Mouse (Mus musculus) A20 (cell line): ENCODE measurements at regions not wholly inside any gene's neighbourhood (a gene's known extent, or its start where the extent isn't known, plus 50 kb on each side); places are given as distances from the start of the nearest gene placed in this dataset.

Experiments used
- DNase-seq: peaks from one replicate; pipeline ENCODE4 v3.0.0-alpha.2; 2011; ENCODE audit warnings: low read depth, low spot score

GRCm38 (mm10) chr4:106225184-106225862 is 90.7 kb upstream of the Usp24 start:
- peak; percentile 70 for DNase-seq

DNA sequence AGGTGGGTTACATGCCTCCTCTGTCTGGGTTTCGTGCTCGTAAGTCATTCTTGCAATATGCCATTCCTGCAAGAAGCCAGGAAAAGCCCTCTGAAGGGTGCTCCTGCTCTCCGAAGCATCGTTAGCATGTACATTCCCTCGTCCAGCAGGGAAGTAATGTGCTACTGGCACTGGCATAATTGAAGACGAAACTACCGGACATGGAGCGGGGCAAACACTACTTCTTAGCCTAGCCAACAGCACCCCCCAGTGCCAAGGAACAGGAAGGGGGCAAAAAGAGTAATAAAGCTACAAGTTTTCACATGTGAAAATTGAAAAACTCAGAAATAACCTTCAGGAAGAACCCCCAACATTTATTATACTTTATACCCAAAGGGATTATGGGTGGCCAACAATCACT is 88.6 kb upstream of the Usp24 start:
- no peak for DNase-seq

GRCm38 (mm10) chr4:106228534-106228933 is 87.5 kb upstream of the Usp24 start:
- DNase-seq, result peak; percentile 65

DNA sequence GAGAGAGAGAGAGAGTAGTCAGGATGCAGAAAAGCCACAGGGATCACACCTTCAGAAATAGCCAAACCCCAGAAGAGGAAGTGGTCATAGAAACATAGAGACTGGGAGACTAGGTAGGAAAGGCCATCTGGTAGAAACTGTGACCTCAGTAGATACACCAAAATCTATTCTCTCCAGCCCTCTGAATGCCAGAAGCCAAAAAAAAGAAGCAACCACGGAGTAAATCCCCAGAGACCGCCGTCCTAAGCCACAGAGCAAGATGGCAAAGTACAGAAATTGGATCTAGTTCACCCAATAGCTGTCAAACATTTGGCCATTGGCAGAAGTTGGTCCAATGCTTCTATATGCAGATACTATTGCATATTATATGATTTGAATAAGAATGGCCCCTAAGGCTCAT is 86.5 kb upstream of the Usp24 start:
- no peak for DNase-seq

DNA sequence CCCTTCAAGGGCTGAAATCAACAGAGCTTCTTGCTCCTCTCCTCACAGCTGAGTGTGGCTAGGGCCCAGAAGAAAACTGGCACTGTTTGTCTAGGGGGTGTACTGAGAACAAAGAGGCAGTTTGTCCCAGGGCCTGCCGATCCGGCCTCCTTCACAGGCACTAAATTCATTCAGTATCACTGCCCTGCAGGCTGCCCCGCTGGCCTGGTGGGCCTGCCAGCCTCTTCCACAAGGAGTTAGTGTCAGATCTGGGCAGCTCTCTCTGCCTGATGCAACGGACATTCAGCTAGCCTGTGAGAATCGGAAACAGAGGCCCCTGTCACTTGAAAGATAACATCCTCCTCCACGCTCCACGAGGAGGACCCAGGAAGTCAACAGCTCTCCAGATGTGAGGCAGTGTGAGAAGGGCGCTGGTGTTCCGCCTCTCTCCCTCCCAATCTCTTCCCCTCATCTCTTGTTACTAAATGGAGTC is 83.5 kb upstream of the Usp24 start:
- no peak for DNase-seq

DNA sequence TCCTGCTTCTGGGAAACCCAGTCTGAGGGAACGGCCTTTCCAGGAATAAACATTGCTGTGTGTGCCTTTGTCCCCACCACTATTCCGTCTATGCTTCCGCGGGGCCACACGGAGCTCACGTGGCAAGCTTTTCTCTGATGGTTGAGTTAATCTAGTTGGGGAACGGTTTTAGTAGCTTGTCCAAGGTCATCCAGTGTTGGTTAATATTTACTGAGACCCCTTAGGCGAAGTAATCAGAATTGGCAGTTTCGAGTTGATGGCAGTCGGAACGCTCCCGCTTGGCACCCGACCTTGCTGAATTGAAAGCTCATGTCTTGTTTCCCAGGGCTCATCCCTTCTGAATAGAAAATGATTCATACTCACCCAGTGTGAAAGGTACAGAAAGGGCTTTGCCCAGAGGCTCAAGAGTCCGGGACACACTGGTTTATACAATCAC is 71.6 kb upstream of the Usp24 start:
- DNase-seq, result no peak

DNA sequence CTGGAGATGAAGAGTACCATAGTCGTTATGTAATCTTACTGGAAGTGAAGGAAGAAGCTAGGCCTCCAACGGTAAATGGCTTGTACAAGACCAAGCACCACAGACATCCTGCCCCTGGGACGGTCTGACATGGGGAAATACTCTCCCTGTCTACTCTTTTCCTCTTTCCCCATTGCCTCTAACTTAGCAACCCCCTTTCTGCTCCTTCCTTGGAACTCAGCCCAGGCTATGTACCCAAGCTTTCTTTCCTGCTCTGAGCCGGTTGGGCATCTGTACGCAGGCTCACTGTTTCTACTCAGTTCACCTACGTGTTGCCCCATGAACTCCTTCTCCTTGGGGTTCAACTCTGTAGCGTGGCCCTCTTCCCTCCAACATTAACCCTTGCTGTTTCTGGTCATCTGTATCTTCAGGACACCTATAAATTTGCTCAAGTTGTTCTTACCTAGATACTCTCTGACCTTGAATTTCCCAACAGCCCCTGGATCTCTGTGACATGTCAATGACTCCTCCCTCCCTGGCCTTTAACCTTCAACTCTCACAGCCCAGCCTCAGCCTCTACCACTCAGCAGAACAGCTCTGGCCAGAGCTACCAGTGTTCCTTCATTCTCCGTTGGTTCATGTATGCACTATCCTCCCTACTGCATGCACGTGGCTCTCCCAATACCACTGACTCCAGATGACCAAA is 71.0 kb upstream of the Usp24 start:
- no peak for DNase-seq

- DNase-seq, result peak; percentile 27
Observed at GRCm38 (mm10) chr4:106246695-106247094, 69.3 kb upstream of the Usp24 start.

DNA sequence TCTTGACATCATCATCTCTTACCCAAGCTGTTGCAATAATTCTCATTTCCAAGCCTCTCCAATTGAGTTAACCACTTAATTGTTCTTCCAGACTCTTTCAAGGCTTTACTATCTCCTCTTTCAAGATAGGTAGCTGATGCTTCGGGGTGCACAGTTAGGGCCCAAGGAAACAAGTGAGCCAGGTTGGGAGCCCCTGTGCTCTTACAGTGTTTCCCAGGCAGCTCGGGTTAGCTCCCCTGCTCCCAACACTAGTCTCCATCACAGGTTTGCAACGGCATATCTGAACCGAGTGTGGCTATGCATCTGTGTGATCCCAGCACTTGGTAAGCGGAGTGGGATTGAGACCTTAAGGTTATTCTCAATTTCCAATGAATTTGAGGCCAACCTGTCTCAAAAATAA is 68.6 kb upstream of the Usp24 start:
- DNase-seq, result no peak

GRCm38 (mm10) chr4:106248272-106248671 is 67.7 kb upstream of the Usp24 start:
- DNase-seq, result no peak

- peak; percentile 17 for DNase-seq
Observed at GRCm38 (mm10) chr4:106249028-106249782, 66.8 kb upstream of the Usp24 start.

DNA sequence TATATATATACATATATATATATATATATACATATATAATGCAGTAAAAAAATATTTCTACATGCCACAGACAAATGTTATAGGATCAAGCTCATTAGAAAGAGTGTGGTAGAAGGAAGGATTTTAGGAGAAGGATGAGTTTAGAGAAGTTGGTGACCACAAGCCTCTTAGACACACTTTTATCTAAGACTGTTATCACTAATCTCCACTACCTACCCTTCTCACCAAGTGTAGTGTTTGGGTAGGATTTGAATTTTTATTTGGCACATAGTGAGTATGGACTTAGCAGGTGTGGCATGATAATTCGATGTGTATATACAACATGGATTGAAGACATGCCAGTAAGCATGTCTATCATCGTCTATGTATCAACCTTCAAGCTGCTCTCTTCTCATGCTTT is 66.0 kb upstream of the Usp24 start:
- DNase-seq, result no peak

- no peak for DNase-seq
Observed at GRCm38 (mm10) chr4:106251430-106251829, 64.6 kb upstream of the Usp24 start.

- DNase-seq, result no peak
Observed at GRCm38 (mm10) chr4:106252946-106253345, 63.1 kb upstream of the Usp24 start.

- DNase-seq, result no peak
Observed at GRCm38 (mm10) chr4:106254761-106255475, 61.1 kb upstream of the Usp24 start.

DNA sequence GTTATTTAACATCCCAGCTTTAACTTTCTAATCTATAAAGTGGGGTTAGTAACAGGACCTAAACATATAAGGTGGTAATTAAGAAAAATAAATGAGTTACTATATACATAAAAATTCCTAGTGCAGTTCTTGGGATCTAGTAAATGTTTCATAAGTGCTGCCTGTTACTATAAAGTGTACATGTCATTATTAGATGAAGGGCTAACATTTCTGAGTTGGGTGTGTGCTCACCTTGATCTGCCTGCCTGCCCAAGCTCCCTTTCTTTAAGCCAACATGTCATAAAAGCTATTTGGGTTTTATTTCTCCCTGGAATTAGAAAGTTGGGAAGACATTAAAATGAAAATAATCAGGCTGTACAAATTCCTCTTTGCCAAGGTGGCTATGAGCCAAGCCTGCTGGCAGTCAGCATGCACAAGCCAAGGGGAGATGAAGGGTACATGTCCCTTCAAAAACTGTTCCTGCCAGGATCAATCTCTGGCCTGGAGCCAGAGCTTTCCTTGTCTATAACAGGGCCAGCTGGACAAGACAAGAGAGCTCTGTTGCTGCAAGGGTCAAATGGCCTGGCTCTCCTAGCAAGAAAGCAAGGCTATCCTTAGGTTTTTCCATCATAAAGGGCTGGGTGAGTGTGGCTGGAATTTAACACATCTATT is 59.9 kb upstream of the Usp24 start:
- no peak for DNase-seq

GRCm38 (mm10) chr4:106261404-106261803 is 54.6 kb upstream of the Usp24 start:
- DNase-seq, result no peak

- DNase-seq, result no peak
Observed at GRCm38 (mm10) chr4:106261901-106262560, 54.0 kb upstream of the Usp24 start.

DNA sequence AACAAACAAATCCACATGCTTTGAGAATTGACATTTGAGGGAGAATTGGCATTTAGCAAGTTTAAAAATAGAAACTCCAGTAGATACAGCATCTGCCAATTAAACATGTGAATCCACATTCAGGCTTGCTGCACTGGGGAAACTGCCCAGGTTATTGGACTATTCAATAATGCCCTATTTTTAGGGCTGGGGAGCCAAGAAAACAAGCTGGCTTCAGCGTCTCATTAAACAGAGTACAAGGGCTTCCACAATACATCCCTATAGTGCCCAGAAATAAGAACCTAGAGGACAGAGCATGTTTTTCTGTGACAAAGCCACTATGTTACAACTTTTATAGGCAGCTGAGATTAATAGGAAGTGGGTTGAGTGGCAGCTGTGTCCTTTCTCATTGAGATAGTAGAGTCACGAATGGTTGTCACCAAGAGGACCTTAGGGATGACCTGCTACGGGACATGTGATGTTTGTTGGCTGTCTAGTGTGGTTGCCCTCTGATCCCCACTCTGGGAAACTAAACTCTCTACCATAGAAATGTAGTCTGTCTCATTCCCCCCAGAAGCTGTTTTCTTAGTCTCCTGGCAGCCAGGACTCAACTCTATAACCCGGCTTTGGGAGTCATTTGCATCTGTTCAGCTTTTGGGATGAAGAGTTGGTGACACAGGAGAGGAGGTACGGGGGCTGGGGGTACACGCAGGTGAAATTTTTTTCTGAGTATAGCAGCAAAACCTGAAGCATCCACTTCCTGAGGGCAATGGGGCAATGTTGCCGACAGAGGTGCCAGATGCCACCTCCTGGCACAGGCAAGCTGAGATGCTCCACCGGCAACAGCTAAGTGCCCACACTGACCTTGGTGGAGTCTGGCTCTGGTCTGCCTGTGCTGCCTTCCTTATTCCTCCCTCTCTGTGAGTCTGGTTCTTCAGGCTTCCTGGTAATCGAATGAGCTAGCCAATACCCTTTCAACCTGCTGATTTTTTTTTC is 53.0 kb upstream of the Usp24 start:
- no peak for DNase-seq
